Mouse (Mus musculus): ENCODE measurements around the gene Dcun1d2. TPM values are rescaled to one million over a fixed set of nuclear protein-coding genes. Genes with fewer than 3 reads are reported as not detected.

The Dcun1d2 gene
- polyA plus RNA-seq, 1 experiment, result 7.4 TPM

DNA sequence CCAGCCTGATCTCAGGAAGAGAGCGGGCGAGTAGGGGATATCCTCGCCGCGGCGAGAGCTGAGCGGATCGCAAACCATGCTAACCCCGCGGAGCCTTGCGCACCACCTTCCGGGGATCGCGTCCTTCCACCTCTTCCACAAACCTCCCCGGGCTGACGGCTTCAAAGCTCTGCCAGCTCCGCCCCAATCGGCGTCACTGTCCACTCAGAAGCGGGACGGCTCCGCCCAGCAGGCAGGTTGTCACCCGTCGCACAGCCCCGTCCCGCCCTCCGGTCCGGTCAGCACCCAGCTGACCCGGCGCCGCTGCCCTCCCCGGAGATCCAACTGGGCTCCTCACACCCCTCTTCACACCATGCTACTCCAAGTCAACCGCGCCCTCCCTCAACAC is 633 bp downstream of the Dcun1d2 start:
- TF ChIP-seq CTCF (IDR thresholded peaks at IDR 0.05; ENCODE audit: control insufficient read depth, insufficient read depth, low read length), result no peak
- TF ChIP-seq POLR2A (IDR thresholded peaks at IDR 0.05; ENCODE audit: borderline replicate concordance, control insufficient read depth, low read depth, low read length), result peak; percentile 83
- H3K4me3 ChIP-seq (replicated peaks; ENCODE audit: control insufficient read depth, low read depth, low read length), result peak overlapping the region; percentile 99
- H3K27ac ChIP-seq (ENCODE audit: control insufficient read depth, insufficient read depth, low read depth, low read length, poor library complexity), result peak overlapping the region; percentile 100
- WGBS, result under 1% methylated on average over 34 of the region's 34 CpGs
- H3K4me1 ChIP-seq (ENCODE audit: control insufficient read depth, insufficient read depth, low read length), result peaks cover 2% of the 10 kb centered on the region; the same call in 1 of the 2 replicates

DNA sequence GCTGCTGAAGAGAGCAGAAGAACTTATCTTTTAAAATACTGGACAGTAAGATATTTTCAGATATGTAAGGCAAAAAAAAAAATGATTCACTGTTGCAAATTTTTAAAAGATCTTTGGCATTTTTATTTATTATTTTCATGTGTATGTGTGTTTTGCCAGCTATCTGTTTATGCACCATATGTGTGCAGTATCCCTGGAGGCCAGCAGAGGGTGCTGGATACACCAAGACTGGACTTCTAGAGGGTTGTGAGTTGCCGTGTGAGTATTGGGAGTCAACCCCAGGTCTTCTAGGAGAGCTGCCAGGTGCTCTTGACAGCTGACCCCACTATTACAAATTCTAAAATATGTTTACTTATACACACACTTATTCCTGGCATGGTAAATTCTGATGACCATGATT is 4.7 kb downstream of the Dcun1d2 start:
- TF ChIP-seq CTCF (IDR thresholded peaks at IDR 0.05; ENCODE audit: control insufficient read depth, insufficient read depth, low read length) (no peak), POLR2A (IDR thresholded peaks at IDR 0.05; ENCODE audit: borderline replicate concordance, control insufficient read depth, low read depth, low read length) (no peak)
- Histone ChIP-seq H3K27ac (ENCODE audit: control insufficient read depth, insufficient read depth, low read depth, low read length, poor library complexity) (no peak overlapping the region), H3K4me3 (replicated peaks; ENCODE audit: control insufficient read depth, low read depth, low read length) (no peak overlapping the region), H3K4me1 (ENCODE audit: control insufficient read depth, insufficient read depth, low read length) (peaks cover 2% of the 10 kb centered on the region; the same call in 1 of the 2 replicates)
- 77% methylated on average over 1 of the region's 1 CpGs for WGBS

DNA sequence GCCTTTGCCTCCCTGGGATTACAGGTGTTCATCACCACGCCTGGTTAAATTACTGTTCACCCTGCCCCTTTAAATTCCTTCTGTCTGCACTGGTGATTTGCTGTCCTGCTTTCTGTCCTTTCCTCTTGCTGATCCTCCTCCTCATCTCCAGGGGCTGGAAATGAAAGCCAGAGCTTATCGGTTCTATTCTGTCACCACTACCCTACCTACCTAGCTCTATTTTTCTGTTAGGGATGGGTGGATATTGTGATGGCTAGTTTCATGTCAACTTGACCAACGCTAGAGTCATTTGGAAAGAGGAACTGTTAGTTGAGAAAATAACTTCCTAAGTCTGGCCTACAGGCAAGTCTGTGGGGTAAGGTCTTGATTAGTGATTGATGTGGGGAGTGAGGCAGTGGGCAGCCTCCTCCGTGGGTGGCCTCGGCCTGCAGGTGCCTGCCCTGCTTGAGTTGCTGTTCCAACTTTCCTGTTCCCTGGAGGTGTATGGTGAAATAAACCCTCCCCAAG is 10.9 kb downstream of the Dcun1d2 start:
- H3K4me1 ChIP-seq (ENCODE audit: control insufficient read depth, insufficient read depth, low read length), result no peaks in the 10 kb centered on the region; the same call in 1 of the 2 replicates
- WGBS, result 59% methylated on average over 5 of the region's 5 CpGs
- TF ChIP-seq POLR2A (IDR thresholded peaks at IDR 0.05; ENCODE audit: borderline replicate concordance, control insufficient read depth, low read depth, low read length) (no peak), CTCF (IDR thresholded peaks at IDR 0.05; ENCODE audit: control insufficient read depth, insufficient read depth, low read length) (no peak)
- H3K27ac ChIP-seq (ENCODE audit: control insufficient read depth, insufficient read depth, low read depth, low read length, poor library complexity), result no peak overlapping the region
- no peak overlapping the region for H3K4me3 ChIP-seq (replicated peaks; ENCODE audit: control insufficient read depth, low read depth, low read length)

DNA sequence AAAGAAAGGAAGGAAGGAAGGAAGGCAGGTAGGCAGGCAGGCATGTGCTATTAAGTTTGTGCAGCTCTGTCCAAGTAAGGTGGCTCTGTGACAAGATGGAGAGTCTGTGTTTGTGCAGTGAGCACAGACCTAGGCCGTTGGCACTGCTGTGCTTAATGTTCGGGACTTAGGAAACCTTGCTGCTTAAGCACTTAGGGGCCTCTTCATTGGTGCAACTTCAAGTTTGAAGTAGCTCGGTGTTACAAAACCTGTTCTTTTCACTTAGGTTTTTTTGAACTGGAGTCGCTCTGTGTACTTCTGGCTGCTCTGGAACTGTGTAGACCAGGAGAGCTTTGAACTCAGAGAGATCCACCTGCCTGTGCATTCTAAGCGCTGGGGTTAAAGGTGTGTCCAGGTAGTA is 15.1 kb downstream of the Dcun1d2 start:
- no peak for TF ChIP-seq POLR2A (IDR thresholded peaks at IDR 0.05; ENCODE audit: borderline replicate concordance, control insufficient read depth, low read depth, low read length)
- TF ChIP-seq CTCF (IDR thresholded peaks at IDR 0.05; ENCODE audit: control insufficient read depth, insufficient read depth, low read length), result no peak
- Histone ChIP-seq H3K4me1 (ENCODE audit: control insufficient read depth, insufficient read depth, low read length) (no peaks in the 10 kb centered on the region; the same call in 1 of the 2 replicates), H3K27ac (ENCODE audit: control insufficient read depth, insufficient read depth, low read depth, low read length, poor library complexity) (no peak overlapping the region), H3K4me3 (replicated peaks; ENCODE audit: control insufficient read depth, low read depth, low read length) (no peak overlapping the region)
- 83% methylated on average over 5 of the region's 5 CpGs for WGBS

DNA sequence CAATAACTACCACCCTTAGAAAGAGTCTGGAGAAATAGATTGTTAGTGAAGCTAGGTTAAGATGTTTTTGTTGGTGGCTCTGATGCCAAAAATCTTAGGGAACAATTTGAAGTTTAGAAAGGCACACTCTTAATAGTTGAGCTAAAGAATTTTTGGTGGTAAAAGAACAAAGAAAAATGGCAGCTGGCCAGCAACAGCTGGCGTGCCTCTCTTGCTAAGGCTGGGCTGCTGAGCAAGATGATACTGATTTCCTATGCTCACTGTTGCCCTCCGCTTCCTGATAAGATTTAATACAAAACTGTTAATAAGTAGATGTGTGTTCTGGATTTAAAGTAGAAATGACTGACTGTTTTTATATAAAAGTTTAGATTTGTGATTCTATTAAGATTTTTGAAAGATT is 20.4 kb downstream of the Dcun1d2 start:
- TF ChIP-seq CTCF (IDR thresholded peaks at IDR 0.05; ENCODE audit: control insufficient read depth, insufficient read depth, low read length) (no peak), POLR2A (IDR thresholded peaks at IDR 0.05; ENCODE audit: borderline replicate concordance, control insufficient read depth, low read depth, low read length) (no peak)
- no peaks in the 10 kb centered on the region for H3K4me1 ChIP-seq (ENCODE audit: control insufficient read depth, insufficient read depth, low read length)
- no peak overlapping the region for H3K4me3 ChIP-seq (replicated peaks; ENCODE audit: control insufficient read depth, low read depth, low read length)
- H3K27ac ChIP-seq (ENCODE audit: control insufficient read depth, insufficient read depth, low read depth, low read length, poor library complexity), result no peak overlapping the region
- 68% methylated on average over 2 of the region's 2 CpGs for WGBS

DNA sequence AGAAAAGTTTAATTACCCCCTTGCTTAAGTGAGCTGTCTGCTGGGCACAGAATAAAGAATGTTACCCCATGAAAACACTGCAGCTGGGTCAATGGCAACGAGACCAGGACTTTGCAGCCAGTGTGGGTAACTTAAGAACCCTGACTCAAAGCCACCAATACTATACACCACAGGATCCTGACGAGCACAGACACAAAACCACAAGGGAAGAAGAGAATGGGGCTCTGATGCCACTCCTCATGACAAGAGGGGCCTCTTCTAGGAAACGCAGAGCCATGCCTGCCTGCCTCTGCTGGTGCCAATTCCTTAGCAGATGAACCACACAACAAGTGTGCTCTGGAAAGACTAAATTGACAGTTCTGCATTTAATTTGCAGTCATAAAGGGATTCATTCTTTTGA is 24.6 kb downstream of the Dcun1d2 start:
- Histone ChIP-seq H3K27ac (ENCODE audit: control insufficient read depth, insufficient read depth, low read depth, low read length, poor library complexity) (no peak overlapping the region), H3K4me1 (ENCODE audit: control insufficient read depth, insufficient read depth, low read length) (no peaks in the 10 kb centered on the region), H3K4me3 (replicated peaks; ENCODE audit: control insufficient read depth, low read depth, low read length) (no peak overlapping the region)
- 28% methylated on average over 3 of the region's 3 CpGs for WGBS
- TF ChIP-seq CTCF (IDR thresholded peaks at IDR 0.05; ENCODE audit: control insufficient read depth, insufficient read depth, low read length) (no peak), POLR2A (IDR thresholded peaks at IDR 0.05; ENCODE audit: borderline replicate concordance, control insufficient read depth, low read depth, low read length) (no peak)

DNA sequence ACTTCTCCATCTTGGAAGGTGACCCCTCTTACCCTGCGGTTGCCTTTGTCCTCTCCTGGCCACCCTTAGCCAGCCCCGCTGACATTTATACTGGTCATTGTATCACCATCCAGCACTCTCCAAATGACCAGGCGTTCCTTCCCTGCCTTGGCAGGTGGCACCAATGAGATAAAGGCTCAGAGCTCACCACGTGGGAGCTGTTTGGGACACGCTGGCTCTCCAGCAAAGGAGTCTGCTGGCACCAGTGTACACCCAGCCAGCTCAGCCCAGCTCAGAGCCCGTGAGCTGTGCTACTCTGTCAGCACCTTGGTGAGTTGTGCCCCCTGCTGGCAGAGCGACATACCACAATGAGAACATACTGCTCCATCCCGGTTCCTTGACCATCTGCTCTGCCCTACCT is 33.9 kb downstream of the Dcun1d2 start, which contains the start of gene Adprhl1:
Gene Adprhl1, minus strand, starts transcription at position 144 of the 400 bp plus-strand sequence.
- 29% methylated on average over 8 of the region's 8 CpGs for WGBS
- Histone ChIP-seq H3K27ac (ENCODE audit: control insufficient read depth, insufficient read depth, low read depth, low read length, poor library complexity) (no peak within 1 kb of the TSS), H3K4me1 (ENCODE audit: control insufficient read depth, insufficient read depth, low read length) (no peaks in the 10 kb centered on the region), H3K4me3 (replicated peaks; ENCODE audit: control insufficient read depth, low read depth, low read length) (no peak within 1 kb of the TSS)
- no peak for TF ChIP-seq POLR2A (IDR thresholded peaks at IDR 0.05; ENCODE audit: borderline replicate concordance, control insufficient read depth, low read depth, low read length)
- peak; percentile 79 for TF ChIP-seq CTCF (IDR thresholded peaks at IDR 0.05; ENCODE audit: control insufficient read depth, insufficient read depth, low read length)

DNA sequence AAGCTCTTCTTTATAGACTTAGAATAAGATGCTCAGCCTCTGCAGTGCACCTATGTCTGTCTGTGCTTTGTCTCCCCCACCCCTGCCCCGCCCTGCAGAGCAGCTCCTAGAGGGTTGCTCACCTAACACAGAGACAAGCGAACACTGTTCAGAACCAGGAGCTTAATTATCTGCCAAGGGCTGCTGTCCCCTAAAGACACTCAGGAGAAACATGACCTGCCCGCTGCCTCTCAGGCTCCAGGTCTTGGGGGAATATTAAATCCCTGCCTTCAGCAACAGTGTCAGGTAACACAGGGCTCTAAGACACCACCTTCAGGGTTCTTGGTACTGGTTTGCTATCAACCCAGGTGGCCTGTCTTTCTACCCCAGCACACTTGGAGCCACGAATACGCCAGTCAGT is 34.5 kb downstream of the Dcun1d2 start:
- TF ChIP-seq CTCF (IDR thresholded peaks at IDR 0.05; ENCODE audit: control insufficient read depth, insufficient read depth, low read length) (no peak), POLR2A (IDR thresholded peaks at IDR 0.05; ENCODE audit: borderline replicate concordance, control insufficient read depth, low read depth, low read length) (no peak)
- no peak overlapping the region for H3K4me3 ChIP-seq (replicated peaks; ENCODE audit: control insufficient read depth, low read depth, low read length)
- H3K27ac ChIP-seq (ENCODE audit: control insufficient read depth, insufficient read depth, low read depth, low read length, poor library complexity), result no peak overlapping the region
- no peaks in the 10 kb centered on the region for H3K4me1 ChIP-seq (ENCODE audit: control insufficient read depth, insufficient read depth, low read length)
- 86% methylated on average over 5 of the region's 5 CpGs for WGBS

DNA sequence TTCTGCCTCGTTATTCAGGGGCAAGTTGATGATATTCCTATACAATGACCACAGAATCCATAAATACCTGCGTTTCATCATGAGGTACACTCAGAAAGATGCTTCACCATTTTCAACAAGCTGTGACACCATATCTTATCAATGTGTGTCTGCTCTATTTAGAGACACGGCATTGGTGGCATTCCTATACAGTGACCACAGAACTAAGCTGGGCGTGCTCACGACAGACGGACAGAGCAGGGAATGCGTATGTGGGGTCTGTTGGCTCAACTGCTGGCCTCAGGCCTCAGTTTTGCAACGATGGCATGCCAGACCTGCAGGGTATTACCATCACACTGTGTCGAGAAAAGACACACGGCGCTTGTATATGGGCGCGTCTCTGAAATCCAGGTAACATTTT is 35.1 kb downstream of the Dcun1d2 start:
- Histone ChIP-seq H3K4me1 (ENCODE audit: control insufficient read depth, insufficient read depth, low read length) (no peaks in the 10 kb centered on the region), H3K4me3 (replicated peaks; ENCODE audit: control insufficient read depth, low read depth, low read length) (no peak overlapping the region), H3K27ac (ENCODE audit: control insufficient read depth, insufficient read depth, low read depth, low read length, poor library complexity) (no peak overlapping the region)
- WGBS, result 88% methylated on average over 13 of the region's 13 CpGs
- TF ChIP-seq CTCF (IDR thresholded peaks at IDR 0.05; ENCODE audit: control insufficient read depth, insufficient read depth, low read length), result no peak
- TF ChIP-seq POLR2A (IDR thresholded peaks at IDR 0.05; ENCODE audit: borderline replicate concordance, control insufficient read depth, low read depth, low read length), result no peak

All from bone marrow, adult 2 months (tissue).